14 mouse cellular contexts compared by ENCODE assay signal in the genomic region with DNA sequence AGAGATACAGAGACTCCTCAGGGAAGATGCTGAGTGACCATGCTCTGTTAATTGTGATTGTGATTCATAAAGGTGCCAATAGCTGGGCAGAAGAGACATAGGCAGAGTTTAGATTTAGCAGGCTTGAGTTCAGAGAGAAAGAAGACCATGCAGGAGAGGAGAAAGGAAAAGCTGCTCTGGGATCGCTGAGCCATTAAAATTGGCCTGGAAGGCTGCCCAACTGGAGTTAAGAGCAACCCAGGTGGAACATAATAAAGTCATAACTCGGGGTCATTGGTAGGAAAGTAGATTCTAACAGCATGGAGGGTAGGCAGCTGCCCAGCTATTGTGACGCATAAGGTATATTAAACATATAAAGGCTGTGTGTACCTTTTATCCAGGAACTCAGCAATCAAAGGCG.
"Had no signal": no experiment of that assay in that cellular context is flagged by ENCODE, and none has a peak within 500 bp of the region (broad histone marks: within the 10 kb centered on the region; RNA-seq: fewer than 3 reads in every experiment).

No protein-coding gene starts in this region.

- H3K36me3 ChIP-seq: limb, embryonic 10.5 days; liver, embryonic 15.5 days; midbrain, embryonic 13.5 days; neural tube, embryonic 15.5 days had no signal

- ATAC-seq: intestine, embryonic 16.5 days; lung, postnatal 0 days; midbrain, embryonic 13.5 days had no signal

- H3K4me2 ChIP-seq: liver, embryonic 11.5 days; liver, embryonic 15.5 days; midbrain, embryonic 13.5 days; neural tube, embryonic 15.5 days had no signal

- H3K27me3 ChIP-seq: liver, embryonic 15.5 days; midbrain, embryonic 13.5 days; neural tube, embryonic 15.5 days had no signal

- H3K4me3 ChIP-seq: left cerebral cortex, adult 2 months; limb, embryonic 10.5 days; liver, embryonic 15.5 days; midbrain, embryonic 13.5 days; myocyte; neural tube, embryonic 15.5 days had no signal

- H3K27ac ChIP-seq: left cerebral cortex, adult 2 months; limb, embryonic 10.5 days; liver, embryonic 15.5 days; midbrain, embryonic 13.5 days; neural tube, embryonic 15.5 days; stomach, postnatal 0 days had no signal

- DNase-seq: lung, adult 2 months; lung, postnatal 36 days; right cerebral cortex, adult 18-20 months; thymus, postnatal 14 days had no signal

- H3K9me3 ChIP-seq: limb, embryonic 10.5 days; liver, embryonic 15.5 days; midbrain, embryonic 13.5 days; neural tube, embryonic 15.5 days had no signal

- H3K9ac ChIP-seq: liver, embryonic 15.5 days; midbrain, embryonic 13.5 days; neural tube, embryonic 15.5 days had no signal

- H3K4me1 ChIP-seq: limb, embryonic 10.5 days; liver, embryonic 15.5 days; midbrain, embryonic 13.5 days; neural tube, embryonic 15.5 days had no signal
